In the genomic region with DNA sequence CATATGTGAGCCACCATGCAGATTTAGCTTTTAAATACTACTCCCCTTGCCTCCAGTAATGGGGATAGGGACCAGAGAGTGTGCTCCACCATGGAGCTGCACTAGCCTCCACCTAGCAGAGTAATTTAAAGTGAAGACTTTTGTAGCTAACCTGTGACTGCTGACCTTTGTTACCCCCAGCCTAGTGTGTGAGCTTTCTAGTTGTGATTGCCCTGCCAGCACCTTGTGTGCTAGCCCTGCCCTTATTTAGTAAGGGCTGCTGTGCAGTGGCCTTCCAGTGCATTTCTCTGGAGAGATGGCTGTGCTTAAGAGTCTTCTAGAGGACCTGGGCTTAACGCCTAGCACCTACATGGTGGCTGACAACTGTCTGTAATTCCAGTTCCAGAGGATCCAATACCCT, we compare ENCODE assay signal across 12 mouse cellular contexts.
"Had no signal": no experiment of that assay in that cellular context is flagged by ENCODE, and none has a peak within 500 bp of the region (broad histone marks: within the 10 kb centered on the region; RNA-seq: fewer than 3 reads in every experiment).

No protein-coding gene starts in this region.

- H3K4me2 ChIP-seq: limb, embryonic 15.5 days; midbrain, embryonic 12.5 days; neural tube, embryonic 13.5 days; stomach, embryonic 15.5 days had no signal

- H3K36me3 ChIP-seq: stomach, embryonic 15.5 days had no signal

- H3K9ac ChIP-seq: limb, embryonic 15.5 days; midbrain, embryonic 12.5 days; neural tube, embryonic 13.5 days; stomach, embryonic 15.5 days had no signal

- H3K27me3 ChIP-seq: limb, embryonic 15.5 days; midbrain, embryonic 12.5 days; neural tube, embryonic 13.5 days; stomach, embryonic 15.5 days had no signal

- H3K9me3 ChIP-seq: limb, embryonic 15.5 days; midbrain, embryonic 12.5 days; neural tube, embryonic 13.5 days; stomach, embryonic 15.5 days had no signal

- H3K4me3 ChIP-seq: left cerebral cortex, adult 2 months; limb, embryonic 15.5 days; midbrain, embryonic 12.5 days; neural tube, embryonic 13.5 days; stomach, embryonic 15.5 days had no signal

- DNase-seq: kidney, postnatal 10 days; lung, adult 18-20 months; right cerebral cortex, postnatal 14 days; thymus, adult 2 months; thymus, postnatal 25 days had no signal

- ATAC-seq: hindbrain, postnatal 0 days; midbrain, embryonic 16.5 days had no signal

- H3K27ac ChIP-seq: hindbrain, postnatal 0 days; left cerebral cortex, adult 2 months; limb, embryonic 15.5 days; midbrain, embryonic 12.5 days; neural tube, embryonic 13.5 days; stomach, embryonic 15.5 days had no signal
